Mouse (Mus musculus) MEL (cell line): ENCODE results near the gene Cpt2. TPM values are rescaled to one million over a fixed set of nuclear protein-coding genes. Genes with fewer than 3 reads are reported as not detected.

Source experiments
- DNase-seq: peaks from one replicate; pipeline ENCODE4 v3.0.0; 2011; ENCODE audit warnings: low read depth, low spot score
- H3K27ac ChIP-seq: 2 replicates; pipeline ENCODE4 v1.5.1; 2012; ENCODE audit warnings: low read depth, mild to moderate bottlenecking, control low read depth, low read length, moderate library complexity; ENCODE audit not compliant: control insufficient read depth
- H3K27me3 ChIP-seq, 2 experiments: fragments of 150-350 bp in 1 of 2; sonication (generic) in 1 of 2; 2 replicates each; pipeline ENCODE4 v1.6.1; 2012; ENCODE audit warnings: low read length in 2 of 2, mild to moderate bottlenecking in 2 of 2, improper control_type of control experiment in 1 of 2, moderate library complexity in 1 of 2; ENCODE audit not compliant: insufficient read depth in 2 of 2, control insufficient read depth in 1 of 2
- H3K36me3 ChIP-seq, 2 experiments: 2 replicates each; pipeline ENCODE4 v1.6.1; 2012 to 2014; ENCODE audit warnings: low read length in 2 of 2, improper control_type of control experiment in 1 of 2, inconsistent platforms in 1 of 2, mild to moderate bottlenecking in 1 of 2; ENCODE audit not compliant: insufficient read depth in 2 of 2, control insufficient read depth in 1 of 2
- H3K4me1 ChIP-seq, 2 experiments: fragments of 150-350 bp in 1 of 2; sonication (generic) in 1 of 2; 2 replicates each; pipeline ENCODE4 v1.6.1; 2012; ENCODE audit warnings: low read length in 2 of 2, improper control_type of control experiment in 1 of 2, mild to moderate bottlenecking in 1 of 2; ENCODE audit not compliant: insufficient read depth in 2 of 2, control insufficient read depth in 1 of 2
- H3K4me3 ChIP-seq, 2 experiments: fragments of 150-350 bp in 1 of 2; sonication (generic) in 1 of 2; 2 replicates each; pipeline ENCODE4 v1.5.1; 2012; ENCODE audit warnings: low read depth in 2 of 2, low read length in 2 of 2, mild to moderate bottlenecking in 2 of 2, moderate library complexity in 2 of 2, control low read depth in 1 of 2, improper control_type of control experiment in 1 of 2; ENCODE audit not compliant: control insufficient read depth in 1 of 2, insufficient read depth in 1 of 2
- H3K79me2 ChIP-seq: 2 replicates; pipeline ENCODE4 v1.6.1; 2012; ENCODE audit warnings: mild to moderate bottlenecking, low read length, moderate library complexity; ENCODE audit not compliant: control insufficient read depth, poor library complexity, insufficient read depth
- H3K9ac ChIP-seq: 2 replicates; pipeline ENCODE4 v1.6.1; 2012; ENCODE audit warnings: low read depth, mild to moderate bottlenecking, control low read depth, low read length, moderate library complexity; ENCODE audit not compliant: control insufficient read depth, poor library complexity, severe bottlenecking
- H3K9me3 ChIP-seq: fragments of 150-350 bp; sonication (generic); replicated peaks from 2 replicates; pipeline ENCODE4 v1.6.1; 2012; ENCODE audit warnings: mild to moderate bottlenecking, low read length, improper control_type of control experiment, moderate library complexity; ENCODE audit not compliant: insufficient read depth
- BHLHE40 ChIP-seq: IDR thresholded peaks from 2 replicates; pipeline ENCODE4 v1.6.1; 2012; ENCODE audit warnings: low read depth, mild to moderate bottlenecking, inconsistent platforms, low read length, improper control_type of control experiment, borderline replicate concordance
- CHD2 ChIP-seq: IDR thresholded peaks from 2 replicates; pipeline ENCODE4 v1.6.1; 2011; ENCODE audit warnings: low read length, improper control_type of control experiment
- EP300 ChIP-seq, 2 experiments: IDR thresholded peaks; 2 replicates each; pipeline ENCODE4 v1.6.1; 2011; ENCODE audit warnings: improper control_type of control experiment in 2 of 2, low read length in 2 of 2, low read depth in 1 of 2, mild to moderate bottlenecking in 1 of 2
- ETS1 ChIP-seq: IDR thresholded peaks from 2 replicates; pipeline ENCODE4 v1.6.1; 2012; ENCODE audit warnings: low read depth, mild to moderate bottlenecking, inconsistent platforms, low read length, improper control_type of control experiment, moderate library complexity
- GATA1 ChIP-seq: IDR thresholded peaks from 2 replicates; pipeline ENCODE4 v1.6.1; 2011; ENCODE audit warnings: low read depth, low read length, improper control_type of control experiment
- JUND ChIP-seq: IDR thresholded peaks from 2 replicates; pipeline ENCODE4 v1.6.1; 2011; ENCODE audit warnings: low read depth, mild to moderate bottlenecking, improper control_type of control experiment, low read length
- KAT2A ChIP-seq: conservative IDR thresholded peaks from 2 replicates; pipeline ENCODE4 v1.6.1; 2012; ENCODE audit warnings: low read depth, low read length, improper control_type of control experiment, inconsistent platforms
- MEF2A ChIP-seq: IDR thresholded peaks from 2 replicates; pipeline ENCODE4 v1.6.1; 2014; ENCODE audit warnings: low read depth, mild to moderate bottlenecking, inconsistent platforms, low read length, improper control_type of control experiment; ENCODE audit not compliant: poor library complexity, insufficient replicate concordance, severe bottlenecking; ENCODE audit errors: extremely low read depth
- MXI1 ChIP-seq: IDR thresholded peaks from 2 replicates; pipeline ENCODE4 v1.6.1; 2011; ENCODE audit warnings: mild to moderate bottlenecking, low read depth, low read length, improper control_type of control experiment
- NELFE ChIP-seq: IDR thresholded peaks from 2 replicates; pipeline ENCODE4 v1.6.1; 2011; ENCODE audit warnings: low read depth, low read length, improper control_type of control experiment
- RCOR1 ChIP-seq: IDR thresholded peaks from 2 replicates; pipeline ENCODE4 v1.6.1; 2012; ENCODE audit warnings: low read depth, mild to moderate bottlenecking, inconsistent platforms, low read length, improper control_type of control experiment
- SIN3A ChIP-seq: IDR thresholded peaks from 2 replicates; pipeline ENCODE4 v1.6.1; 2012; ENCODE audit warnings: low read length, improper control_type of control experiment, inconsistent platforms
- SMC3 ChIP-seq: IDR thresholded peaks from 2 replicates; pipeline ENCODE4 v1.6.1; 2011; ENCODE audit warnings: low read depth, low read length, improper control_type of control experiment
- TBP ChIP-seq: IDR thresholded peaks from 2 replicates; pipeline ENCODE4 v1.8.0; 2011; ENCODE audit warnings: low read depth, low read length, improper control_type of control experiment
- TCF12 ChIP-seq: IDR thresholded peaks from 2 replicates; pipeline ENCODE4 v1.6.1; 2014; ENCODE audit warnings: low read depth, mild to moderate bottlenecking, inconsistent platforms, low read length, improper control_type of control experiment, moderate library complexity
- USF1 ChIP-seq: IDR thresholded peaks from 2 replicates; pipeline ENCODE4 v1.6.1; 2014; ENCODE audit warnings: low read depth, mild to moderate bottlenecking, inconsistent platforms, low read length, improper control_type of control experiment, moderate library complexity
- USF2 ChIP-seq, 2 experiments: IDR thresholded peaks; 2 replicates each; pipeline ENCODE4 v1.6.1; 2011 to 2012; ENCODE audit warnings: improper control_type of control experiment in 2 of 2, low read length in 2 of 2, borderline replicate concordance in 1 of 2, inconsistent platforms in 1 of 2, low read depth in 1 of 2, mild to moderate bottlenecking in 1 of 2; ENCODE audit not compliant: insufficient read depth in 1 of 2
- ZC3H11A ChIP-seq: IDR thresholded peaks from 2 replicates; pipeline ENCODE4 v1.6.1; 2012; ENCODE audit warnings: low read depth, mild to moderate bottlenecking, inconsistent platforms, low read length, improper control_type of control experiment
- ZMIZ1 ChIP-seq: IDR thresholded peaks from 2 replicates; pipeline ENCODE4 v1.6.1; 2012; ENCODE audit warnings: low read depth, mild to moderate bottlenecking, inconsistent platforms, low read length, improper control_type of control experiment, moderate library complexity
- ZNF384 ChIP-seq: IDR thresholded peaks from 2 replicates; pipeline ENCODE4 v1.6.1; 2012; ENCODE audit warnings: low read depth, mild to moderate bottlenecking, inconsistent platforms, low read length, improper control_type of control experiment
- polyA plus RNA-seq, 2 experiments: library from polyadenylated mRNA; stranded (reverse) in 1 of 2; unstranded in 1 of 2; fragments of >175 nt in 1 of 2; fragments of >200 nt in 1 of 2; gene quantifications; 2 replicates each; pipeline versions ENCODE4 v1.2.1 to v1.2.4; 2012; ENCODE audit warnings: low replicate concordance in 2 of 2, low read depth in 1 of 2; ENCODE audit not compliant: insufficient read length in 2 of 2, insufficient read depth in 1 of 2, missing spikeins in 1 of 2
- total RNA-seq: library from RNA; depleted of rRNA; stranded (reverse); fragments of 300-350 nt; gene quantifications from 2 replicates; pipeline ENCODE4 v1.2.3, GENCODE M21; 2012

Cpt2 gene
- total and polyA plus RNA-seq, 3 experiments, result 14.0 to 37.6 TPM; not detected in 1

GRCm38 (mm10) chr4:107935254-107935653 is 11.8 kb upstream of the Cpt2 start:
- no peak overlapping the region for H3K27ac ChIP-seq
- H3K36me3 ChIP-seq, result no peaks in the 10 kb centered on the region; a peak in 1 of 4 replicates
- no peaks in the 10 kb centered on the region for H3K79me2 ChIP-seq
- no peak overlapping the region; the same call in 1 of the 2 replicates for H3K9ac ChIP-seq
- TF ChIP-seq SIN3A, result no peak
- TF ChIP-seq BHLHE40, result no peak
- TF ChIP-seq NELFE, result no peak
- TF ChIP-seq ZMIZ1, result no peak
- no peak for TF ChIP-seq ZC3H11A
- no peak for TF ChIP-seq CHD2
- TF ChIP-seq ETS1, result 0 out of 2 replicates have a peak, but pooled peaks have one; percentile 15
- no peak for TF ChIP-seq EP300 (IDR thresholded peaks at IDR 0.05; ENCODE audit: low read depth in 1 of 2, low read length in 2 of 2)
- TF ChIP-seq, all 39 proteins: peak for 1
- no peak overlapping the region for H3K4me3 ChIP-seq
- no peaks in the 10 kb centered on the region; a peak in 1 of 4 replicates for H3K27me3 ChIP-seq
- no peaks in the 10 kb centered on the region for H3K9me3 ChIP-seq
- peaks cover 0 to 6% of the 10 kb centered on the region in 2 experiments; a peak in 2 of 4 replicates for H3K4me1 ChIP-seq
- DNase-seq, result peak; percentile 54

DNA sequence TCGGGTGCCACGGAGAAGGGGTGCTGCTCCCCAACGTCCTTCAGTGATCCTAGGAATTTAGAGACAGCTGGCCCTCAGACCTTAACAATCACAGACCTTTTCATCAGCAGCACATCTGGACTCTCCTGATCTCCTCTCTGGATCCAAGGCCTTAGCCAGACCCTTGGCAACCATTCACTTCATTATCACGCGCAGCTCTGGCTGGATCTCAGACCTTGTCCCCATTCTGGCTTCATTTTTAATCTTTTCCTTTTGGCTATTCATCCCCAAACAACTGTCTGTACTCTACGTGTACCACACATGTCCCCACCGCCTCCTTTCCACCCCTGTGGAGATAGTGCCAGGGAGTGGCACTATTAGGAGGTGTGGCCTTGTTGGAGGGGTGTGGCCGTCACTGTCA is 9.8 kb upstream of the Cpt2 start:
- Histone ChIP-seq H3K4me1 (peaks cover 2 to 12% of the 10 kb centered on the region in 2 experiments), H3K27ac (no peak overlapping the region), H3K9me3 (no peaks in the 10 kb centered on the region), H3K79me2 (no peaks in the 10 kb centered on the region), H3K4me3 (no peak overlapping the region), H3K27me3 (no peaks in the 10 kb centered on the region), H3K9ac (no peak overlapping the region), H3K36me3 (peaks cover 0 to 5% of the 10 kb centered on the region in 2 experiments; a peak in 2 of 4 replicates)
- DNase-seq, result no peak
- TF ChIP-seq SMC3, result no peak
- no peak for TF ChIP-seq USF2 (IDR thresholded peaks at IDR 0.05; ENCODE audit: borderline replicate concordance in 1 of 2, insufficient read depth in 1 of 2, low read depth in 1 of 2, low read length in 2 of 2)
- TF ChIP-seq MXI1, result no peak
- no peak for TF ChIP-seq GATA1
- TF ChIP-seq TCF12, result no peak
- TF ChIP-seq USF1, result no peak
- no peak for TF ChIP-seq TBP
- TF ChIP-seq MEF2A, result no peak
- no peak for TF ChIP-seq KAT2A
- no peak for TF ChIP-seq BHLHE40
- no peak for TF ChIP-seq NELFE
- no peak for TF ChIP-seq JUND
- TF ChIP-seq RCOR1, result no peak
- no peak for TF ChIP-seq ZNF384
